Mouse (Mus musculus): ENCODE data around the gene Gm14698.
"Not testable (repeated sequence)": the region's sequence is repeated elsewhere in the genome, so short reads cannot be mapped to it uniquely, and the experiment has no call there.

The Gm14698 gene

DNA sequence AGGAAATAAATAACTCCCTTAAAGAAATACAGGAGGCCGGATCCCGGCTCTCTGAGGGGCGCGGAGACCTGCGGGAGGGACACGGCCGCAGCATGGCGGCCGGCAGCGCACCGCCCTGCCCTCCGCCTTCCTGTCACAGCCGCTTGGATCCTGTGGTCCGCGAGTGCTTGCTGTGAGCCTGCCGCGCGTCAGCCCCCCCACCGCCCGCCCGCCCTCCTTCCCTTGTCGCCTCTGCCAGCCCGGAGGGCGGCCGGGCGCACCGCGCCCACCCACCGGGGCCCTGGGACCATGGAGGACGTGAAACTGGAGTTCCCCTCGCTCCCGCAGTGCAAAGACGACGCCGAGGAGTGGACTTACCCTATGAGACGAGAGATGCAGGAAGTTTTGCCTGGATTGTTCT lies at the start of gene Gm14698:
Gene Gm14698 (plus strand): TSS at position 35 of the 400 bp plus-strand sequence.
- DNase-seq (ENCODE audit: low read depth in 1 of 2, low spot score in 2 of 2) = not testable (repeated sequence)

DNA sequence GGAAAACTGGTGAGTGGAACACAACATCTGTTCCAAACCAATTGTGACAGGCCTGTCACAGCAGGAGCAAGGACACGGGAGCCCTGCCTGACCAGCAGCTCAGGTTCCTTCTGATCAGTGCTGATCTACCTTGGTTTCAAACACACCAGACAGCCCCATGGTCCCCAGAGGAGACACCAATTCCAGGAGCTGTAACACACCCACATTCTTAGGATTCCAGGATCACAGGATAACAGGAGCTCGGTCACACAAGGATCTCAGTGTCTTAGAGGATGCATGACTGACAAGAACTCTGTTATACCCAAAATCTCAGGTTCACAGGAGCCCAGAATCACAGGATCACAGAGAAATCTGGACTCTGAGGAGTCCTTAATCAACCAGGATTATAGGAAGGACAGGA lies 444 bp upstream of the Gm14698 start:
- not testable (repeated sequence) for DNase-seq (ENCODE audit: low read depth in 1 of 2, low spot score in 2 of 2)

DNA sequence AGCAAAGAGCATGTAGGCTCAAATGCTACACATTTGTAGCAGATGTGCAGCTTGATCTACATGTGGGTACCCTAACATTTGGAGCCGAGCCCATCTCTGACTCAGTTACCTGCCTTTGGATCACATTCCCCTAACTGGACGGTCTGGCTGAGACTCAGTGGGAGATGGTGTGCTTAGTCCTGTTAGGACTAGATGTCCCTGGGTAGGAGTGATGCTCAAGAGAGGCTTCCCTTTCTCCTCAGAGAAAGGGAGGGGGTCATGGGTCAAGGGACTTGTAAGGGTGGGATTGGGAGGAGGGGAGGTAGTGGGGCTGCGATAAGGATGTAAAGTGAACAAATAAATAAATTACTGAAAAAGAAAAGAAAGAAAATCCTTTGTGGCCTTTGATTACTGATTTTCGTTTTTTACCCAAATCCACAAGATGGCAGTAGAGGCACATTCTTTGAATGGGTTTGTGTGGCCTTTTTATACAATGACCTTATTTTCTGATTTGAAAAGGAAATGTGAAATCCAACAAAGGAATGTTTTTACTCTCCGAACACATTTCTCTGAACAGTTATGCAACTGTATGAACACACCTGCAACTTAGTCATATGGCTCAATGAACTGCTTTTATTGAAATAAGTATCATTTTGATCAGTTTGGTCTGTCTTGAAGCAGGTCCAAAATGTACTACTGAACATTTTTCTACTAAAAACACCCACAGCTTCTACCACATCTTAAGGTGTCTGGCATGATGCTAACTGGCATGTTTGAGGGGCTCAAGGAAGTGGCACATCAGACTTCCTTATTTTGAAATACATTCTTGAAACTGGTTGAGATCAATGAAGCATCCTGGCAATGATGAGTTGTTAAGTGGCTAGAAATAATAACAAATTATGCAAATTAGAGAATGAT lies 18.9 kb downstream of the Gm14698 start:
- no peak for DNase-seq (ENCODE audit: low read depth in 1 of 2, low spot score in 2 of 2)

DNA sequence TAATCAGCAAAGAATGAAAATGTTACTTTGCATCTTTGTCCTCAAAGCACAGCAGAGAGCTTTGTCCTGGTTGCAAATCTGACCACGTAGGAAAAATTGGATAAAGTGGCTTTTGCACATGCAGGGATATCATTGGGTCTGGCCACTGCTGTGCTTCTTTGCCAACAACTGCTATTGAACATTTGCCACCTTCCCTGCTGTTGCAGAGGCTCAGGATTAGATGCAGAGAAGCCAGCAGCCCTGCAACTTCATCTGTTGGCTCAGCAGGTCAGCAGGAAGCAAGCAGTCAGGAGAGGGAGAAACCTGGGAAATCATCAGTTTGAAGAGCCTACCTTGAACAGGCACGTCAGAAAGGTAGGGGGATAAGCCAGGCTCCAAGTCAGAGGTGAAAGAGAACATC lies 44.3 kb downstream of the Gm14698 start:
- DNase-seq (ENCODE audit: low read depth in 1 of 2, low spot score in 2 of 2) = no peak

Measured in monocyte, adult 2 months (primary cell).